Mouse (Mus musculus) c-Kit-positive CD71-positive TER-119-negative erythroid progenitor cells, embryonic 14.5 days (primary cell): ENCODE results near the gene Rassf3.
A peak's percentile ranks its signal among the peaks of the same experiment; 100 is the strongest.

Source experiments
- DNase-seq: peaks from one replicate; pipeline ENCODE4 v3.0.0-alpha.2; 2013; ENCODE audit warnings: low read depth

Rassf3 gene

DNA sequence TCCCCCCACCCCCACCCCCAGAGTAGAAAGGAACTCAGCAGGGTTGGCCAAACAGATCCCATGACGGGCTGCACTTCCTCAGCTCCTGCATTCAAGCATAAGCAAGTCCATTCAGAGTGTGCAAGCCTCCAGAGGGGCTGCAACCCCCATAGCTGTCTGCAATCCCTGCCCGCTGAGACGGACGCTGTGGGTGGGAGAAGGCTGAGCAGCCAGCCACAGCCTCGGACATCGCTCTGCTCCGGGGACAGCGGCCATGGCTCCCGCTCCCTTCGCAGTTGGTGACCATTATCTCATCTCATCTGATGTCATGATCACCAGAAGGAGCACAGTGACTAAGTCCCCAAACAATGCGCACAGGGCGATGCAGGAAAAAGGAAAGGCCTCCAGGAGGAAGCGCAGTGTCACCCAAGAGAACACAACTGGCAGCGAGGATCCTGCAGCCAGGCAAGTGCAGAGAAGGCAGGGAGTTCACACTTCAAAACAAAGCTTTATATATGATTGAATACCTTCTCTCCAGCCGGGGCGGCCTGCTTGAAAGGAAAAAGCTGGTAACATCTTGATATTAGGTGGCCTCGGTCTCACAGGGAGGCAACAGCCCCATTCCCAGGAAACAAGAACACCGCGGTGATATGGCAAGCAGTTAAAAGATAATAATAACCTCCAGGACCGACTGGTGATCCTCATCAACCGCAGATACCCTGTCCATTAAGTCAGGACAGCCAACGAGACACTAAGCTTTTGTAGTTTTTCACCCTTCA, 14.6 kb downstream of the Rassf3 start:
- DNase-seq = no peak

DNA sequence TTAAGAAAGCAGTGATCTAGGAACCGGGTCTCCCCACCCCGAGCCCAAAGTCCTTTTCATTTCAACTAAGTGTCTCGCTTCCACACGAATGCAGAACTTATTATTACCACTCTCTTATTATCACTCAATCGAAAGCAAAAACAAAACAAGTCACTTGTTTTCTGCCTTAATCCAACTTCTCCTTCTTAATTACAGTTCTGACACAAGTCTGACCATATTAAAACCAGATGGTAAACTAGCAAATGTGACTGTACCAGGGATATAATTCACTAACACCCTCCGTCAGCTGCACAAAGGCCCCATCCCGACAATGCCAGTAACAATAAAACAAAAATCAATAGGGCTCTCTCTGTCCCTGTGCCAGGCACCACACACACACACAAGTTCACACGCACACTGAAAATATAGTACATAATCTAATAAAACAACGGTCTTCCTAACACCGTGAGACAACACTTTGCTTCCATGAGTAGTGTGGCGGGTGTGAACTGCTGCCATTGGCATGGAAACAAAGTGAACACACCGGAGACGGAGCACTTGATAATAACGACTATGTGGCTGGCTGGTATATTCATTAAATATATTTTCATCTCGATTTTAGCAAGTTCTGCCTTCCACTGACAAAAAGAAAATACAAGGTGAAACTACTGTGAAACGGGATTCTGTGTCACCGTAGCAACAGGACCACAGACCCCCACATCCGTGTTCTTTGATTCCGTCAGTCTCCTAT, 16.9 kb downstream of the Rassf3 start:
- DNase-seq = no peak

DNA sequence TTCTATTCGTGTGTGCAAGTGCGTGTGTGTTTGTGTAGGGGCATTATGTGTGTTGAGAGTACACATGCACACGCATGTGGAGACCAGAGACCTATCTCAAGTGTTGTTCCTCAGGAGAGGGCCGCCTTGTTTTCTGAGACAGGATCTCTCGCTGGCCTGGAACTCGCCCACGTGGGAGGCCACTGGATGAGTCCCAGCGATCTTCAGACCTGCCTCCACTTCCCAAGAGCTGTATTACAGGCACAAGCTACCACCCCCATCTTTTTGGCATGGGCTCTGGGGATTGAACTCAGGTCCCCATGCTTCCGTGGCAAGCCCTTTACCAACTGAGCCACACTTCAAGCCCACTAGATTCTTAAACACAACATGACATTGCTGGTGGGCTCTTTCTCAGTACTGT, 17.7 kb downstream of the Rassf3 start:
- DNase-seq = no peak

DNA sequence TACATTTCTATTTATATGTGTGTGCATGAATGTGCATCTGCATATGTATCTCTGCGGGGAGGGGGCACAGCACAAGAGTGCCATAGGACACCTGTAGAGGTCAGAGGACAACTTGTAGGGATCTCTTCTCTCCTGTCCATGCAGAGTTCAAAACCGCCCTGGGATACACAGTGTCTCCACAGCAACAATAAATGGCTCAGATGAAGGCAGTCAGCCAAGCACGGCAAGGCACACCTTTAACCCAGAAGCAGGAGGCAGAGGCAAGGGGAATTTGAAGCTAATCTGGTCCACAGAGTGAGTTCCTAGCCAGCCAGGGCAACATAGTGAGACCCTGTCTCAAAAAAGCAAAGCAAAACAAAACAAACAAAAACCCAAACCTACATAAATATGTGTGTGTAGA, 18.8 kb downstream of the Rassf3 start:
- no peak for DNase-seq

DNA sequence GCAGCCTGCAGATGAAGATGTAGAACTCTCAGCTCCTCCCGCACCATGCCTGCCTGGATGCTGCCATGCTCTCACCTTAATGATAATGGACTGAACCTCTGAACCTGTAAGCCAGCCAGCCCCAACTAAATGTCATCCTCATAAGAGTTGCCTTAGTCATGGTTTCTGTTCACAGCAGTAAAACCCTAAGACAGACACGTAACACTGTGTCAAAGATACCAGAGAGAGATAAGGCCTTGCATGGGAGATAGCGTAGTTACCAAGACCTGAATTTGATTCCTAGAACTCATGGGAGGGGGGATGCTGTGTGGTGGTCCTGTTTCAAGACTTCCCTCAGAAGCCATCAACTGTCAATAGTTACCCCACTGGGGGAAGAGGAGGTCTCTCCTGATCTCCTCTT, 20.6 kb downstream of the Rassf3 start:
- DNase-seq = no peak

DNA sequence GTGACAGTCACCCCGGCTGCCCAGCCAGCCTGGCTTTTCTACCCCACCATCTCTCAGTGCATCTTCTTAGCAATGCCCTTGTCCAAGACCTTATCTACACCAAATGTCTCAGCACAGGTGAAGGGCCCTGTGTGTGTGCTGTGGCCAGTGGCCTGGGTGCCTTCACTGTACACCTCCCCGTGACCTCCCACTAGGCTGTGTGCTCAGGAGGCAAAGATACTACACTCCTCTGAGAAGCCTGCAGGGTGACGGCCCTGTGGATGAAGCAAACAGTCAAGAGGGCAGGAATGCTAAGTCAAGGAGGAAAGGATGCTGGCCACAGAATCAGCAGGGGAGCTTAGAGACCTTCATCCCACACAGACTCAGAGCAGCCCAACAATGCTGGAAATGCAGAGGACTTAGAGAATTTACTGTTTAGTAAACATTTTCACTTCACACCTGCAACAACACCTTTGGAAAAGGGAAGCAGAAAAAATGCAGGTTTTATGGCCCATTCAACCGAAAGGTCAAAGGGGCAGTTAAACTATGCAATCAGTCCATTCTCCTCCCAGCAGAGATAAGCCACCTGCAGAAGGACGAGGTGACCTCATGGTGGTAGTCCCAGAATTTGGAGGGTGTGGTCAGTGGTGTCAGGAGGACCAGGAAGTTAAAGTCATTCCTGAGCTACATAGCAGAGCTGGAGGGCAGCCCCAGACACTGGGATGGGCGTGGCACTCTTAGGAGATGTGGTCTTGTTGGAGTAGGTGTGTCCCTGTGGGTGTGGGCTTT, 21.3 kb downstream of the Rassf3 start:
- DNase-seq = no peak

DNA sequence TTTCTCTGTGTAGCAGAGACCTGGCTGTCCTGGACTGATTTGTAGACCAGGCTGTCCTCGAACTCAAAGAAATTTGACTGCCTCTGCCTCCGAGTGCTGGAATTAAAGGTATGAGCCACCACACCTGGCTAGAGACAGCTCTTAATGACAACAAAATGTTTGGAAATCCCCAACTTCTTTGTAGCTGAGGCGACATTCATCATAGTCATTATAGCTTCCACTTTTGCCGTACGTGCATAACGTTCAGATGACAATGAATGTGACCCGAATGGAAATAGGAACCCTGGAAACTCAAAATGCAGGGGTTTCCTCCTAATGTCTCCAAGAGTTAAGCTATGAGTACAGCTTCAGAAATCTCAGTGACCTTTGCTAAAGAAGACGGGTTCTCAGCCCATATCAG, 22.1 kb downstream of the Rassf3 start:
- no peak for DNase-seq

DNA sequence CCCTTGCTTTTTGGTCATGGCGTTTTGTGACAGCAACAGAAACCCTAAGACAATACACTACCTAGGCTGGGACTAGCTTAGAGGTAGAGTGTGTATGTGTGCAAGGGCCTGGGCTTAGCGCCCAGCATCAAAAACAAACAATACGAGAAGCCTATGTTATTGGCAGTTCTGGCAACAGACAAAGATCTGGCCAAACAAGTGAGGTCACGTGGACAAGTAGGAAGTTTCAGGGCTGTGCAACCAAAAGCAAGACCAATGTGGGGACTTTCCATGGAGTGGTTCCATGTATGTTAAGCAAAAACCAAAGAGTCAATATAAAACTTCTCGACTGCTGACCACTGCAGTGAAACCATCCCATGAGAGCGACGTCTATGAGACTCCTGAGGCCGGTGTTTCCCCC, 30.3 kb downstream of the Rassf3 start:
- no peak for DNase-seq

DNA sequence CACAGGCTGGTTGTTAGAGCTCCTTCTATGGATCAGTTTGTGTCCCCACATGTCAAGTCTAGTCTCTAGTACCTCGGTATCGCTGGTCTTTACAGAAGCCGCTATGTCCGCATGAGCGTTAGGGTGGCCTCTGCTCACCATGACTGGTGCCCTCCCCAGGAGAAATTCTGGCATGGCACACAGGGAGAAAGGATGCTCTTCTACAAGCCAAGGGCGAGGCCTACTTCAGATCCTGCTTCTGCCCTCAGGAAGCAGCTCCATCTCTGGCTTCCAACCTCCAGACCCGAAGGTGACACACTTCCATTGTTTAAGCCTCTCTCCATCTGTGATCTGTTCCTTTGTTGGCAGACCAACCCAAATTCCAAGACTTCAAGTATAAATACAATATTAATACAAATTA, 31.9 kb downstream of the Rassf3 start:
- no peak for DNase-seq

DNA sequence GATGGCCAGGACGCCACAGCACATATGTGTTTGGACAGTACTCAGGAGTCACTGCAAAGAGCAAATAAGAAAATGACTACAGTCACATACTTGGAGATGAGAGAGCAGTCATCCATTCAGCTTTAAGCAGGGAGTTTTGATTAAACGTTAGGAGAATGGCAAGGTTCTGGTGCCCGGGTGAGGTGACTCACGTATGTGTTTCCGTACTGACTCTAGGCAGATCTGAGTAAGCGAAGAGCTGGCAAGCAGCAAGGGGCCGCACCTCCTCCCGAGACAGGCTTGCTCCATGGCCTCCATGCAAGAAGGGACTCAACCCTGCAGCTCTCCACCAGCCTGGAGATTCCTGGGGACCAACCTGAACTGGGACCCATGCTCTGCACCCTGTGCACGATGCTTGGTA, 32.4 kb downstream of the Rassf3 start:
- no peak for DNase-seq

DNA sequence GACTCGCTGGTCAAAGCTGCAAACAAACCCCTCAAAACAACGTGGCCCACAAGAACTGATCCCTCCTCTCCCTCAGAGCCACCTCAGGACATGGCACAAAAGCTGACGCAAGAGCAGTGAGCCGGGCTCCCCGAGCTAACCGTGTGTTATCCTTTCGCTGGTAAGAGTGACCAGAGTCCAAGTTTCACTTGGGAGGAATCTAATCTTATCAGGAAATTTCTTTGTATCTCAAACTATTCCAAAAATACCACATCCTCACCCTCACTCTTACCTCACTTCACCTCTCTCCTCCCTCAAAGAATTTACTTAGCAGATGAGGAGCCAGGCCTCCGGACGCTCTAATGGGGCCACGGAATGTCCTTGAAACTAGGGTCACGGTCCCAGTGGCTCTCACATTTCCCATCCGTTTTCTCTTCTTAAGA, 36.8 kb downstream of the Rassf3 start:
- no peak for DNase-seq

DNA sequence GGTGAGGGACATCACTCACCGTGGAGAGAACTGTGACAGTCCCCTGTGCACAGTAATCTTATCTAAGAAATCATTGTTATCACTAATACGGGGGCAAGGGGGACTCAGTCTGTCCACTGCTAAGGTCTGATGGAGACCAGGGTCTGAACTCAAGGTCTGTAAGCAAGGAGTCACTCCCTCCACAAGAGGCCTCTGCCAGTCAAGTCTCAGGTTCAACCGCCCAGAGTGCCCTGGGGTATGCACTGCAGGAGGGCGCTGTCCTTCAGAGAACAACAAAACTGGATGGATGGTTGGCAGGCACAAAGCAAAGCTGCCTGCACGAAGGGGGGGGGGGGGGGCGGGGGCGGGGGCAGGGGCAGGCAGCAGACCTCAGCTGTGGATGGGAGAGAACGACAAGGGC, 38.0 kb downstream of the Rassf3 start:
- no peak for DNase-seq

DNA sequence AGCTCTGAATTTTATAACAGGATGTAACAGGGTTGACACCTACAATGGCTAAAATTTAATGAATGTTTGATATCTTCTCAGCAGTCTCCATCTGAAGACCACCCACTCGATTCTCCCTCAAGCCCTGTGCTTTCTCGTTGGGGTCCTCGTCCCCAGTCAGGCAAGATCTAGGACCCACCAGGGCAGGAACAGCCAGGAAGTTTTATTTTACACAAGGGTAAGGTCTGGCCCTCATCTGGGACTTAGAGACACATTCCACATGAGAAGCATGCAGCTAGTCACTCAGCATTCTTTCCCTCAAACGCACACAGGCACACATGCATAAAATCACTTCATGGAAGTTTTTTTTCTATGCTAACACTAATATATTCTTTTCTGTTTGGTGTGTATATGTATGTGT, 39.5 kb downstream of the Rassf3 start:
- DNase-seq = no peak

DNA sequence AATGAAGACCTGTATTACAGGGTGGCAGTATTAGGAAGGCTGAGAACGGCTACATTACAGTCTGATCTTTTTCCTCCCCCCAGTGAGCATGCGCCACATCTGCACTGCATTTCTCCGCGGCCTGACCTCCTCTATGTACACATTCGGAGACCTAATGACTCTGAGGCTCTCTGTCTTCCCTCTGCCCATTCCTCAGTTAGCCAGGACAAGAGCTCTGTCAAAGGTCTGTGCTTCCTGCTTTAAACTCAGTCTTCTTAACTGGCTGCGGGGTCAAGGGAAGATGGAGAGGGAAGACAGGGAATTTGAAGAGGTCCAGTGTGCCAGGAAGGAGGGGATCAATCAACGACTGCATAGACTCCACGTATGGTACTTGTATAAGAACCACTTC, 39.9 kb downstream of the Rassf3 start:
- DNase-seq = no peak

DNA sequence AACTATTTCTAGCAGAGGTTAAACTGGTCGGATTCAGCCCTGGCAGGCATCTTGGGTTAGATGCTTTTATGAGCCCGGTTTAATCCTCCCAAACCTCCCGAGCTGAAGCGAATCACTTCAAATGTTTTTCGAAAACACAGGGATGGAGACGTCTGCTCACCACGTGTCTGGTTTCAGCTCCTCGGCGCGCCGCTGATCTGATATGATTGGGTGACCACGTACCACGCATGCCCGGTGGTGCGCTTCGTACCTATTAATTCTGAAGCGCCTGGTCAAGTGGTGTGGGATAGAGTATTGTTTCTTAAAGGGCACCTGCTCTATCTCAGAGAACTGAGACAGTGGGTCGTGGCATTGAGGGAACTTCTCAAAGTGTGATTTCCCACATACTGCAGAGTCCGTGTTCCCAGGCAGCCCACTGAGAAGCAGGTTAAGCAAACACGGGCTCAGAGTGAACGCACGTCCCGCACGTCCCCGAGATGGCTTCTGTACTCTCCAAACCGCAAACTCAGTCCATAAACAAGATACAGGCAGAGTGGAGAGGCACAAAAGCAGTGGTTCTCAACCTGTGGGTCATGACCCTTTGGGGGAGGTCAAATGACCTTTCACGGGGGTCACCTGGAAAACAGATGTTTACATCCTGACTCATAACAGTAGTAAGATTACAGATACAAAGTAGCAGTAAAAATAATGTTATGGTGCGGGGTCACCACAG, 40.4 kb downstream of the Rassf3 start:
- DNase-seq = no peak

DNA sequence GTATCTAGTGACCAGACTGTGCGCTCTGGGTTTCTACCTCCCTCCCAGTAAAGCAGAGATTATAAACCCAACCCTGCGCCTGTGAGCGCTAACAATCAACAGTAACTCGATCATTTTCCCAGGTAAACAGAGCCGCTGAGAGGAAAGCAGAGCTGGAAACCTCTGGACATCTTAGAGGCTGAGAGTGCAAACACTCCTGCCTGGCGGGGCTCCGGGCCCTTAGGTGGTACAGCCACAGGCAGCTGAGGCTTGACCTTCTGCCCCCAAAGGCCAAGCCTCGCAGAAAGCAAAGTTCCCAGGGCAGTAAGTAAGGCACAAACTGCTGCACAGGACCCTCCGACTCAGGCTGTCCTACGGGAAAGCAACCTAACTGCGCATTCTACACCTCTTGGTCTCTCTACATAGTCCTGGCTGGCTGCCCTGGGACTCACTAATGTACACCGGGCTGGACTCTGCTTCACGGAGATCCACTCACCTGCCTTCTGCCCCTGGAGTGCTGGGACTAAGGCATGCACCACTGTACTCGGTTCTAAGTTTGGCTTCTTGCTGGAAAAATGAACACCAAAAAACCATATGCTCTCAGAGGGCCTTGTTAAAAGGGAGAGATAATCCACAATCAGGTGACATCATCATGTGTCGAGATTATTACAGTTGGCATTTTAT, 41.6 kb downstream of the Rassf3 start:
- DNase-seq = no peak

DNA sequence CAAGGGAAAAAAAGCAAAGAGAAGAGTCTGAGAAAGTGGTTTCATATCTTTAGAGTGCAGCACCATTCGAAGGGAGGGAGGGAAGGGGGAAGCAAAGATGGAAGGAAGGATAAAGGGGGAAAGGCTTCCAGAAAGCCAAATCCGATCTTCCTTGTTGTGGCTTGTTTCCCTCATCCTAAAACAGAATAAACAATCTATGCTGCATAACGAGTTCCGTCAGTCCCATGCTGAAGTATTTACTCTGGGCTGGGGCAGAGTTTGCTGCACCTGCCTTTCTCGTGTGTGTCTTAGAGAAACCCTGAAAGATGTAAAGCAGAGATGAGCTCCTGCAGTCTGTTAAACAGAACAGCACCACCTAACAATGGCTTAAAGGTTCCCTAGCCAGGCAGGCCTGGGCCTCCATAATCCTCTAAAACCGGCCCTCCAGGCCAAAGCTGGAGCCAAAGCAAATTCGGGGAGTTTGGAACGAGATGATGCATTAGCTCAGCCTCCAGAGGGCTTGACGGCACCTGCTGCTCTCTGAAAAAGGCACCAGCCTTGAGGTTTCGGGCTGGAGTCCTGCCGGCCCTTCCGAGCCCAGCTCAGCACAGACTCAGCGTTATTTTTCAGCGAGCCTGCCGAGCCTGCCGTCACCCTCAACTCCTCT, 43.4 kb downstream of the Rassf3 start:
- peak; percentile 10 for DNase-seq

DNA sequence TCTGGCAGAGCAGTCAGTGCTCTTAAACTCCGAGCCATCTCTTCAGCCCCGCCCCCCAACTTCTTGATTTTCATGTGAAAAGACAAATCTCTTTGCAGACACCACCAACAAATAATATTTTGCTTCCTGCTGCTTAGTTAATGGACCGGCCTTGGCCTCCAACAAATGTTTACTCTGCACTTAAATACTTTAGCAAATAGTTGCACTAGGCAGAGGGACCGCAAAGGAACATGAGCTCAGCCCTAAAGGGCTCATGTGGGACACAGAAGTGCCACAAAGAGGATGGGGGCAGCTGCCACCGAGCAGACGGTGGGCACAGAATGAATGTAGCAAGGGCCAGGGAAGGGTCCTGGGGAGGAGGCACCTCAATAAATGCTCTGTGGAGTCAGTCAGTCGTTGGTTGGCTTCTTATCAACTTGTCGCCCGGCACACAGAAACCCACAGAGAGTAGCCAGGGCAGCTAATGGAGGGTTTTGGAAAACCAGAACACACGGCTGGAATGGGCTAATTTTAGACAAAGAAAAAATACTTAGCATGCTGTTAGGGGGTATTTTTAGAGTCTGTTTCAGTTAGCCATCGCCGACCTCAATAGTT, 44.0 kb downstream of the Rassf3 start:
- no peak for DNase-seq

DNA sequence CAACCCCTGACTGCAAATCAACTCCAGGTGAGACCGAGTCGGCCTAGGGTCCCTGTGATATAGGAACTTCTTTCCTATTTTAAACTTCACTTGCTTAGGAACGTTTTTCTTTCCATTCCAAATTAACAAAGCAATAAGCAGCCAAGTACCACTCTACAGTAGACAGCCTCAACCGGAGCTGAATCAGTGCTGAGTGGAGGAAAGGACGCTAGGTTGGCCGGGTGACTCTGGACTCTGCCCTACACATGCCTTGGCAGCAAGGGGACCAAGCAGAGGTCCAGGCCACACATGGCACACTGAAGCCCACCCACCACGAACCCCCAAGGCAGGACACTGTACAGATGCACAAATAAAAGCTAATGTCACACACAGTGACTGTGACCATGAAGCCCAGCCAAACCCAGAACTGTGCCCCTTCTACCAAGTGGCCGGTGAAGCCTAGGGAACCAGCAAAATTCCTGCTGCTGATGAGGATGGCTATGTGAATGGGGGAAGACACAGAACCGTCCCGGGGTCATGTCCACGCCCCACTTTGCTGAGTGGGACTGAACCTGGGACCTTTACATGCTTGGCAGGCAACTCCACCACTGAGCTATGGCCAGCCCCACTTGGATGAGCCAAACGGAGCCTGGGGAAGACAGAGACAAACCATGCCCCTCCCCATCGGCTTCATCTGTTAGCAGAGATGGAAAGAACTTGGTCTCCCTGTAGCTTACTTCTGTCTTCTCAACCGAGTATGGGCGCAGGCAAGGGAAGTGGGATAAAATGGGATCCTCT, 45.2 kb downstream of the Rassf3 start:
- DNase-seq = no peak
